Mouse (Mus musculus): ENCODE data around the gene Dnali1.

Gene Dnali1

GRCm38 (mm10) chr4:125065517-125066307, at the start of gene Dnali1:
TSS of gene Dnali1 (minus strand) at chr4:125065703.
- peak; percentile 79 for DNase-seq

DNA sequence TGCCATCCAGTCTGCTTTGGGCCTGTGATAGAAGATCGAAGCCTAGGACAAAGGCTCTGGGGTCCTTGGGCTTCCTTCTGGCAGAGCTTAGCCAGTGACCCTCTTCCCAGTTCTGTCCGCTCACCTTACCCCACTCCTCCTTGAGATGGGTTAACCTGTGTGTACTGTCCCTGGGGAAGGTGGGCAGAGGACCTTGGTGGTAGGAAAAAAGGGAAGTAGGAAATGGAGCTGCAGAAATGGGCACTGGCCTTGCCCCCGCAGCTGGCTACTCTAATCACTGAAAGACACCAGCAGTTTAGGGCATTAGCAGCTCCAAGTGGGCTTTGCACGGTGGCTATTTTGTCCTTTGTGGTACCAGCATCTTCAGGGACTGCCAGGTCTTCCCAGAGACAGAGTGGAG, 49.6 kb upstream of the Dnali1 start:
- no peak for DNase-seq

DNA sequence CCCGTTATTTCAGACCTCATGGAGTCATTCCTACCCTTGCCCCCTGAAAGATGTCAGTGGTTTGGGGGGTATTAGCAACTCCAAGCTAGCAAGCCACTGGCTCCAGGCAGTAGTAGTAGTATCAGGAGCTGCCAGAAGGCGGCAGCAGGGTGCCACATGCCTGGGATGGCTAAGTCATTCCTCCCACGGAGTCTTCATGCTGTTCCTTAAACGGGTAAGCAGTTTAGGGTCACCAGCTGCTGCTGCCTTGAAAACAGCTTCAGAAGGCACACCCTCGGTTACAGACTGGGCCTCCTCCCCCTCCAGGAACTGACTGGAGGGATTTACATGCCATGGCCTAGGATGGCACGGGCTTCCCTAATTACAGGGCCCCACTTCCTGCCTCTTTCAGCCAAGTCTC, 49.1 kb upstream of the Dnali1 start:
- DNase-seq = peak; percentile 93

DNA sequence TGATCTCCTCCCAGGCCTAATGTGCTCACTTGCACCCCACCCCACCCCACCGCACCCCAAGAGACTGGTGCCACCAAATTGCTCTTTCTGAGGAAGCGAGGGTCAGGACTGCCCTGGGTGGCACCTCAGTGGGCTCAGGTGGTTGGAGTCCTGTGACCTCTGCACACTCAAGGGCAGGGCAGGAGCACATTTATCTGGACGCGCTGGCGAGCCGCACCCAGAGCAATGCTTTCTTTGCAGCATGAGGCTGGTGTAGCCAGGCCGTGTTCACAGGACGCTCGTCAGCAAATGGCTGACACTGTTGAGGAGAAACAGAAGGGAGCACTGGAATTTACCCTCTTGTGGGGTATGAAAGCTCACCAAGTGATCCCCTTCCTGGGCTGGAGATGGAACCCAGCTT, 39.9 kb upstream of the Dnali1 start:
- no peak for DNase-seq

DNA sequence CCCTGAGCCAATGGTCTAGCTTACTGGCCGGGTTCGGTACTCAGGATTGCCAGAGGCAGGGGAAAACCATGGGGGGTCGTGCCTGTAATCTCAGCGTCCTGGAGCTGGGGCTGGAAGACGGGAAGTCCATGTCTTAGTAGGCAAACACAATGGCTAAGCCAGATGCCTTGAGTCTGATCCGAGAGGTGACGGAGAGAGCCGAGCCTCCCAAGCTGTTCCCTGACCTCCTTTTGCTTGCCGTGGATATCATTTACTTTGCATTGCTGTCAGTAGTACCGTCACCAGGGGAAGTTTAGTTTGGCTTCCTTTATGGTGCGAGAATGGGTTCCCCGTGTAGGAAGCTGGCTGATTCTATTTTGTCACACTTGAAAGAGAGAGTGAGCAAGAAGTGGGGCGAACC, 35.8 kb upstream of the Dnali1 start:
- DNase-seq = no peak

- peak; percentile 93 for DNase-seq
Measured at GRCm38 (mm10) chr4:125099458-125099857, 34.0 kb upstream of the Dnali1 start.

DNA sequence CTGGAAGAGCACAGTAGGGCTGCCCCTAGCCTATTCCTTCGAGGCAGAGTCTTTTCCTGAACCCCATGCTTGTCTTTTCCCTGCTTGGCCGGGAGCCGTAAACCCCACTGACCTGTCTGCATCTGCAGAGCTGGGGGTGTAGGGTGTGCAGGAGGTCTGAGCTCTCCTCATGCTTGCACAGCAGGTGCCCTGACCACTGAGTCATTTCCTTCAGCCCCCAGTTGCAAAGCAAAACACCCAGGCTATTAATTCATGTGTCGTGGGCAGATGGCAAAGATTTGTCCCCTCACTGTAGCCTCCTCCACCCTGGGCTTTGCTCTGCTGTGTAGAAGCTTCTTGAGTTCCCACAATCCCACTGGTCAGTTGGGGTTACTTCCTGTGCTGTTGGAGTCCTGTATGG, 31.9 kb upstream of the Dnali1 start:
- no peak for DNase-seq

DNA sequence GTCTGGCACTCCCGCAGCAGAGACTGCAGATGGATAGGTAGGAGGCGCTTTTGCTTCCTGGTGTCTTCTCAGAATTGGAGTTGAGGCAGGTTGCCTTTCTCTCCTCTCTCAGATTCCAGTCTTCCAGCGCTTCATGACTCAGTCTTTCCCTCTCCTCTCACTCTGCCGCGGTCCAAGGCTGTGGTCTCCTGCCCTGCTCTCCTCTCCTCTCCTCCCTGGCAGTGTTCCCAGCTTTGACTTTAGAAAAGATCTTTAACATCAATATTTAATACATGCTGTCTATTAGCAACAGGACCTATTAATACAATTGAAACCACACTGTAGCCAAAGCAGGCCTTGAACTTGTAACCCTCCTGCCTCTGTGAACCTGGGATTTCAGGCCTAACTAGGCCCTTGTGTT, 30.6 kb upstream of the Dnali1 start:
- no peak for DNase-seq

DNA sequence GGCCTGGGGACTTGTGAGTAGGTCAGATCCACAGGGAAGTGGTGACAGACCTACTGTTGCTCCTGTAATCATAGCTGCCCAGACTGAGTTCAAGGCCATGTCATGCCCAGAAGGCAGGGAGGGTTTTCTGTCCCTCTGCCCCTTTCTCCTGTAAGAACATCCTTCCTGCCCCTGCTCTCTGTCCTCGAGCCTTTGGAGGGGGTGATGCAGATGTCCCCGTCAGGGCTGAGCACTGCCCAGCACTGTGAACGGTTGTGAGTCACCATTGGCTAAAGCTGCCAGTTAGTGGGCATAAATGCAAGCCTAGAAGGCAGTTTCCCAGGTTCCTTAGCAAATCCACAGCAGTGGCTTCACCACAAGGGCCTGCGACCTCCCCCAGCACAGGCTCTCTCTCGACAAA, 27.5 kb upstream of the Dnali1 start:
- DNase-seq = no peak

DNA sequence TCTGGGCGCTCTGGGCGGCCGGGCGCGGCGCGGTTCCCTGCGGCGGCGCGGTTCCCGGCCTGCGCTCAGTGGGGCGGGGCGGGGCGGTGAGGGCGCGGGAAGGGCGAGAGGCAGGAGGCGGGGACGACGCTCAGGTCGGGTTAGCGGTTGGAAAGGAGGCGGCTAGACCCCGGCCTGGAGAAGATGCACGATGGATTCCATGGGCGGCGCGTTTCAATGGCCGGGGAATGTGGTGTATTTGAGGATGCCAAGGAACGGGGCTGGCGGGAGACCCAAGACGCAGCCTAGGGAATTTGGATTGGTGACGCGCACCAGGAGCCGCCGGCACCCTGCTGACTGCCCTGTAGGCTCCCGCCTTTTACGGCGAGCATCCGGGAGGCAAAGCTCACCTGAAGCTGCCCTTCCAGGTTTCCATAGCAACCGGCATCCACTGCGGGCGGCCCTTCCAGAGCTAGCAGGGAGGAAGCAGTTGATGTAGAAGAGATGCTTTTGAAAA, 19.9 kb upstream of the Dnali1 start:
- peak; percentile 84 for DNase-seq

DNA sequence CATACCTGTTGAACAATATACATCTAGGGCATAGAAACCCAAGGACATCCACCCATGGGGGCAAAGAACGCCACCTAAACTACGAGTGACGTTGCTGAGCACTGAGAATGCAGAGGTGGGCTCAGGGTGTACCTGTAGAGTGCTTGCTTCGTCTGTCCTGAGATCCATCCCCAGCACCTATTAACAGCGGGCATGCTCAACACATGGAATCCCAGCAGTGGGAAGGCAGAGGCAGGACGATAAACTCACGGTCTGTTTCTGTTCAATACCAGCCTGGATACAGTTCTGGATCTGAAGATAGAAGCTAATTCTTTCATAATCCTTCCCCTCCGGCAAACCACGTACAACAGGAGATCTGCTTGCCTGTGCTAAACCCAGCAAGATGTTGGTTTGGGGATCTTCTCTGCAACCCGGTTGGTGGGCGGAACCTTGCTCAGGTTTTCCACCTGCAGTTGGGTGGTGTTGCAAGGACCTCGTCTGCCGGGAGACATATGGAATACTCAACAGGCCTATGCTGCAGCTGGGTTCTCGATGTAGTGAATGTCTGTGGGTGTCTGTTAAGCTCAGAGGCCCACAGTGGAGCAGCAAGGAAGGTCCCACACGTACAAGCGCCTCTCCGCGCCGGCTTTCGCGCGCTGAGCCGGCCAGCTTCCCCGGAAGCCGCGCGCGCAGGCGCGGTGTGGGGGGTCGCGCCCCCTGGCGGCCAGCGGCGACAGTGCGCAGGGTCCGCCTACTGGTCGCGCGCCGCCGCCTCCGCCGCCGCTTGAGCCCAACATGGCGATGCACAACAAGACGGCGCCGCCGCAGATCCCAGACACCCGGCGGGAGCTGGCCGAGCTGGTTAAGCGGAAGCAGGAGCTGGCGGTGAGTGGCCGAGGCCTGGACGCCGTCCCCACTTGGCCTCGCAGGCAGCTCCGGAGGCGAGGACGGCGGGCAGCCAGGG, 19.2 kb upstream of the Dnali1 start, which contains the start of gene Meaf6:
Gene Meaf6, plus strand, starts transcription at position 732 of the 943 bp plus-strand sequence.
- peak; percentile 96 for DNase-seq

DNA sequence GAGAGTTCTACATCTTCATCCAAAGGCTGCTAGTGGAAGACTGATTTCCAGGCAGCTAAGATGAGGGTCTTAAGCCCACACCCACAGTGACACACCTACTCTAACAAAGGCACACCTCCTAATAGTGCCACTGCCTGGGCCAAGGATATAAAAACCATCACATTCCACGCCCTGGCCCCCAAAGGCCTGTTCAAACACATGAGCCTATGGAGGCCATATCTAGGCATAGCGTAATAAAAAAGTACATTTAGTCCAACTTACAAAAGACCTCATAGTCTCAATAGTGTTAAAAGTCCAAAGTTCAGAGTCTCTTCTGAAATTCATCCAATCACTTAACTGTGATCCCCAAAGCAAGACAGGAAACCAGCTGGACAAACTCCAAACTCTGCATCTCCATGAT, 13.2 kb upstream of the Dnali1 start:
- no peak for DNase-seq

DNA sequence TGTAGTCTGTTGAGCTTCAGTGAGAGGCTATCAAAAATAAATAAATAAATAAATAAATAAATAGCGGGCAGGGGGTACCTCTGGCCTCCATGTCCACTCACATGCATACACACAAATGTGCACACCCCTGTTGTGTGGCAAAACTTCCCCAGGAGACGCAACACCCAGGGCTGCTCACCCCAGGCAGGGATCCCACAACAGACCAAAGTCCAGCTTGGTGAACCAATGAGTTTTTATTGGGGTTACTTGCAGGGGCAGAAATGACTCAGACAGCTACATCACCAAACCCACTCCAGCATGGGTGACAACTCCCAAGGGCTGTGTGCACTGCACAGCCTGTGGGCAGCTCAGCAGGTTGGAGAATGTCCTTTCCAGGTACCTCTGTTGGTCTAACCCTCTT, 12.2 kb upstream of the Dnali1 start:
- DNase-seq = no peak

DNA sequence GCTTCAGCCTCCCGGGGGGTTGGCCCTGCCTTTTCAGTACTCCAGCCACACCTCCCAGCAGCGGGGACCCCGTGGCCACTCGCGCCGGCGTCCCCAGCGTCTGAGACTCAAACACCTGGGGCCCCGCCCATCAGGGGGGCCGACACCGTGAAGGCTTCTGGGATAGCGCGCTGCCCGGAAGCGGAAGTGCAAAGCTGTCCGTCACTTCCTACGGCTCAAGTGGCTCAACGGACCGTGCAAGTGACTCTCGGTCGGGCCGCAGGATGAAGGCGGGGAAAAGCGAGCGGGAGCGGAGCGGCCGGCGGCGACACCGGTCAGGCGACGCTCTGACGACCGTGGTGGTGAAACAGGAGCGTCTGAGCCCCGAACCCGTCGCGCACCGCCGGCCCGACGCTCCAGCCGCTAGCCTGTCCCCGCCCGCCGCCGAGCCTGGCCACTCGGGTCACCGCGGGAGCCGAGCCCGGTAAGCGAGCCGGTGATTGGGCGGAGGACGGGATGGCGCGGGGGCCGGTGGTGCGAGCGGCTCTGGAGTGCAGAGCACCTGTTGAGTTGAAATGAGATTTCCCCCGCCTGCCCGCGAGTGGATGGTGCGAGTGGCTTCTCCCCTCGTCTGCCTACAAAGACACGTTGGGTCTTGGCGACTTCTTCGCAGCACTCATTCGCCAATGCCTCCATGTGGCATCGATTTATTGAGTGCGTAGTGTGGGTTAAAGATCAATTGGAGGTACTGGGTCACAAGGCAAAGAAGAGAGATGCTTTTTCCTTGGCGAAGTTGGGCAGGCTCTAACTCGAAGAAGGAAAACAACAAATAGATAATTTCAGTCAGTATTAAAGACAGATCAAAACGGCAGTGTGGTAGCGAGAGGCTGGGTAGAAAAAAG, 1.2 kb upstream of the Dnali1 start, which contains the start of gene Snip1:
Gene Snip1, plus strand, starts transcription at position 183 of the 881 bp plus-strand sequence.
- peak; percentile 93 for DNase-seq

DNA sequence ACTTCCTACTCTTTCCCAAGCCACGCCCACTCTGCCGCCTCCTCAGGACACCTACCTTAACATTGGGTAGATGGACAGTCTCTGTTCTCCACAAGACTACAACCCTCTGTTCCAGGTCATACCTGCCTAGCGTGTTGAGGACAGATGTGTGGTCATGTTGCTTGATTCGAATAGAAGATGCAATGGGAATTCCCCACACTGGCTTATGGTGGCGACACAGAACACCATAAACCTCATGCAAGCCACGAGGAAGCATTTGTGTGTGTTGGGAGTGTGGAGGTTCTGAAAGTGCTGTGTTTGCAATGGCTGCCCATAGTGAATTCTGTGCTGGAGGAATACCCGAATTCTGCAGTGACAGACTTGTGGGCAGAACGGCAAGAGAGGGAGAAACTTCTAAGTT, 1.7 kb downstream of the Dnali1 start:
- DNase-seq = no peak

GRCm38 (mm10) chr4:125059025-125059424, 6.5 kb downstream of the Dnali1 start:
- DNase-seq = peak; percentile 71

DNA sequence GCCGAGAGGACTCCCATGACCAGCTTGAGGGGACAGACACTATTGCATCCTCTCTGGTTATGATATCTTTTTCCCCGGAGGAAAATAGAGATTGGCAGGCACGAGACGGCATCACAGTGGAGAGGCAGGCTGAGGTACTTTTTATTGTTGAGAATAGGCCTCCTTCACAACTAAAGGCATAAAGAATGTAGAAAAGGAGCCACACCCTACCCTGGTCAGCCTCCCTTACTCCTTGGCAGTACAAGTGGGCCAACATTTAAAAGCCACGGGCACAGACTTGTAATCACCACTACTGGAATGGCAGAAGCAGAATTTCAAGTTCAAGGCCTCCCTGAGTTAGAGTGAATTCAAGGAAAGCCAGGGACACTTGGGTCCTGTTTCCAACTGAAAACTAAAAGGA, 7.5 kb downstream of the Dnali1 start:
- DNase-seq = no peak

GRCm38 (mm10) chr4:125057273-125057672, 8.2 kb downstream of the Dnali1 start:
- DNase-seq = no peak

DNA sequence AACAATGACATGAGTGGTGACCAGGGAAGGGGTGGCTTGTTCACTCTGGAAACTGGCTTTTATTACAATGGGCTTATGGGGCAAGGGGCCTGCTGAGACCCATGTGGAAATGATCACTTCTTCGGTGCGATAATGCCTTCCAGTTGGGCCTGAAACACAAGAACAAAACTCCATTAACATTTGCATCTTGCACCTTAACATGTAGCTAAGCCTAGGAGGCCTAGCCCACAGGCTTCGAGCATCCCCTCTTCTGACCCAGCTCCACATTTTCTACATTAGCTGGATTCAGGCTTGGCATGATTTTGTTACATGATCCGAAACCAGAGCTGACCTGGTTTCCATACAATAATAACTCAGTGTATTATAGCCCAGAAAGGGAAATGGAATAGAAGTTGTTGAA, 9.0 kb downstream of the Dnali1 start:
- DNase-seq = no peak

DNA sequence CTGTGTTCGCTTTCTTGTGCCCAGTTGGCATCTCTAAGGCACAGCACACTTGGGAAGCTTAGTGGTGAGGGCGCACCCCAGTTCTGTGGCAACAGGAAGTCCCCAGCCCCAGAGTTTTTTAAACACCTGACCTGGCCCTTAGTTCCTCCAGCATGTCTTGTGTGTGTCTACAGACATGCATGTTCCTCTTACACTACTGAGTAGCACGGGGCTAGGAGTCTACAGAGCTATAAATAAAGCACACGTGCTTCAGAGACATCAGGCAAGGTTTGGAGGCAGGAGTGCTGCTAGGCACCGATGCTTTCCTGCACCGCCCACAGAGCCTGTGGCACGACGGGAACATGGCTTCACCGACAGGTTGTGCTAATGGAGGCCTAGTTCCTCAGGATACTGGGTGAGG, 10.1 kb downstream of the Dnali1 start:
- DNase-seq = no peak

DNA sequence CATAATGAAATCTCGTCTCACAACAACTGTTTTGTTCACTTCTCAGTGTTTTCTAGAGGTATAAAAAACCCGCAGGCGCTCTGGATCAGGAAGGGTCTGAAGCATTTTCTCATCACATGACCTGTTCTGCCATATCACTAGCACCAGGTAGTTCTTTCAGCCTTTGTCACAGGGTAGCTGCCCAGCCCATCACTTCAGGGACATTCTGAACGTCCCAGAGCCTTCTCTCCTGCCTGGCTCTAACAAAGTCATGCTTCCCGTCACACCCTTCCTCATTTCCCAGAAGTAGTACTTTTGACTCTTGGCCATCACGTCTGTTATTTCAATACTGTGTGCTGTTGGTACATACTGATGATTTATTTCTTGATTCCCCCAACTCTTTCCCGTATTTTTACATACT, 21.0 kb downstream of the Dnali1 start:
- no peak for DNase-seq

GRCm38 (mm10) chr4:125034341-125034740, 31.2 kb downstream of the Dnali1 start:
- DNase-seq = no peak

Data from thymus, postnatal 4 days (tissue).